Mouse (Mus musculus): ENCODE data around the gene Kctd7. TPM values are rescaled to one million over a fixed set of nuclear protein-coding genes. Genes with fewer than 3 reads are reported as not detected.

Kctd7 gene
- 4.8 and 5.1 TPM in 2 replicates for polyA plus RNA-seq (2016; fragmentation: Nextera tagmentation; extraction: Ambion mirVana)

- peaks cover 18% of the 10 kb centered on the region for H3K4me1 ChIP-seq (replicated peaks)
- peaks cover 10% of the 10 kb centered on the region for H3K36me3 ChIP-seq
- H3K4me3 ChIP-seq, result peak within 1 kb of the TSS; percentile 64
- no peaks in the 10 kb centered on the region for H3K9me3 ChIP-seq (replicated peaks)
- WGBS, result under 1% methylated on average over 66 of the region's 66 CpGs
- H3K27me3 ChIP-seq (replicated peaks), result 0 out of 2 replicates have a peak, but pooled peaks cover 8% of the 10 kb centered on the region
- peak within 1 kb of the TSS; percentile 29 for H3K27ac ChIP-seq (ENCODE audit: poor library complexity, severe bottlenecking)
- H3K4me2 ChIP-seq, result peak within 1 kb of the TSS; percentile 91
- peak; percentile 98 for ATAC-seq (ENCODE audit: insufficient number of reproducible peaks, low FRiP score)
- peak within 1 kb of the TSS; percentile 82 for H3K9ac ChIP-seq
Observed at GRCm38 (mm10) chr5:130144334-130145312, at the start of gene Kctd7. Gene Kctd7, plus strand, starts transcription at chr5:130144861.

DNA sequence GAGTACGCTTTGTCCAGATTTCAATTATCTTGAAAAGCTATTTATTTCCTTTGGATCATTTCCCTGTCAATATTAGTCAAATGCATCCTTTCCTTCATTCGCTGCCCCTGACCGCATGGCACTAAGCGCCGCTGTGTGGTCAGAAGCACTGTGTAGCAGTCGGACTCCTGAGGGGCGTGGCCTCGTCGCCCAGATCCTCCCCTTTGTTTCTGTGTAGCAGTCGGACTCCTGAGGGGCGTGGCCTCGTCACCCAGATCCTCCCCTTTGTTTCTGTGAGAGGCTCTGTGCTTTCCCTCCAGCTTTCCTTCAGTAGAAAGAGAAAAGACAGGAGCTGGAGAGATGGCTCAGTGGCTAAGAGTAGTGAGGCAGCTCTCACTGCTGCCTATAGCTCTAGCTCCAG lies 47.9 kb upstream of the Kctd7 start:
- WGBS, result 66% methylated on average over 12 of the region's 12 CpGs
- peaks cover 12% of the 10 kb centered on the region for H3K4me1 ChIP-seq (replicated peaks)
- ATAC-seq (ENCODE audit: insufficient number of reproducible peaks, low FRiP score), result peak; percentile 63; the same call in 1 of the 2 replicates
- peaks cover 4% of the 10 kb centered on the region; the same call in 1 of the 2 replicates for H3K36me3 ChIP-seq
- no peaks in the 10 kb centered on the region for H3K27me3 ChIP-seq (replicated peaks)
- no peak overlapping the region for H3K4me3 ChIP-seq
- no peak overlapping the region for H3K9ac ChIP-seq
- no peak overlapping the region for H3K27ac ChIP-seq (ENCODE audit: poor library complexity, severe bottlenecking)
- H3K9me3 ChIP-seq (replicated peaks), result 0 out of 2 replicates have a peak, but pooled peaks cover 4% of the 10 kb centered on the region
- H3K4me2 ChIP-seq, result no peak overlapping the region

- Histone ChIP-seq H3K4me3 (no peak overlapping the region), H3K4me2 (no peak overlapping the region), H3K9me3 (replicated peaks) (0 out of 2 replicates have a peak, but pooled peaks cover 4% of the 10 kb centered on the region), H3K36me3 (peaks cover 12% of the 10 kb centered on the region), H3K4me1 (replicated peaks) (peaks cover 12% of the 10 kb centered on the region), H3K9ac (no peak overlapping the region), H3K27ac (ENCODE audit: poor library complexity, severe bottlenecking) (no peak overlapping the region), H3K27me3 (replicated peaks) (no peaks in the 10 kb centered on the region)
- 22% methylated on average over 2 of the region's 2 CpGs for WGBS
- no peak for ATAC-seq (ENCODE audit: insufficient number of reproducible peaks, low FRiP score)
Observed at GRCm38 (mm10) chr5:130097837-130098236, 46.8 kb upstream of the Kctd7 start.

GRCm38 (mm10) chr5:130101724-130102123 lies 42.9 kb upstream of the Kctd7 start:
- H3K4me1 ChIP-seq (replicated peaks), result peaks cover 12% of the 10 kb centered on the region
- ATAC-seq (ENCODE audit: insufficient number of reproducible peaks, low FRiP score), result no peak
- no peak overlapping the region for H3K9ac ChIP-seq
- H3K27ac ChIP-seq (ENCODE audit: poor library complexity, severe bottlenecking), result no peak overlapping the region
- H3K4me2 ChIP-seq, result no peak overlapping the region
- peaks cover 16% of the 10 kb centered on the region for H3K36me3 ChIP-seq
- 0 out of 2 replicates have a peak, but pooled peaks cover 3% of the 10 kb centered on the region for H3K9me3 ChIP-seq (replicated peaks)
- no peak overlapping the region for H3K4me3 ChIP-seq
- no peaks in the 10 kb centered on the region for H3K27me3 ChIP-seq (replicated peaks)
- WGBS, result 95% methylated on average over 17 of the region's 17 CpGs

DNA sequence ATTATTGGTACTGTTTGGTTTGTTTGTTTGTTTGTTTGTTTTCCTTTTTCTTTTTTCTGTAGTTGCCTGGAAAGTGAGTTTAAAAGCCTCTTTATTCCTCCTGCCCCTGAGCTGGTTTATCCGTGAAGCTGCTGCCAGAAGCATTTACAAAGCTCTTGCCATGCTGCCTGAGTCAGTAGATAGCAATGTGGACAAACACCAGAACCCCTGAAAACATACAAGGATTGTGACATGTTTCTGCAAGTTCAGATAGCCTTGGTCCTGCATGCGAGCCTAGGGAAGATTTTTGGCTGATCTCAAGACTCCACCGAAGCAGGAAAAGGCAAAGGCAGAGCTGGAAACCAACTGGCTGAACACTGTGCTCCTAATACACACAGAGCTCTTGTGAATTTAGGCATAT lies 35.3 kb upstream of the Kctd7 start:
- WGBS, result 49% methylated on average over 3 of the region's 3 CpGs

GRCm38 (mm10) chr5:130110632-130111464 lies 33.8 kb upstream of the Kctd7 start:
- no peaks in the 10 kb centered on the region for H3K27me3 ChIP-seq (replicated peaks)
- H3K4me3 ChIP-seq, result no peak overlapping the region
- H3K36me3 ChIP-seq, result peaks cover 12% of the 10 kb centered on the region; the same call in 1 of the 2 replicates
- no peaks in the 10 kb centered on the region for H3K9me3 ChIP-seq (replicated peaks)
- no peak overlapping the region for H3K27ac ChIP-seq (ENCODE audit: poor library complexity, severe bottlenecking)
- H3K4me2 ChIP-seq, result no peak overlapping the region
- H3K4me1 ChIP-seq (replicated peaks), result no peaks in the 10 kb centered on the region; the same call in 1 of the 2 replicates
- no peak for ATAC-seq (ENCODE audit: insufficient number of reproducible peaks, low FRiP score)
- no peak overlapping the region for H3K9ac ChIP-seq
- 81% methylated on average over 12 of the region's 12 CpGs for WGBS

More for the DNA sequence above, 35.3 kb upstream of the Kctd7 start:
- no peak for ATAC-seq (ENCODE audit: insufficient number of reproducible peaks, low FRiP score)
- Histone ChIP-seq H3K9me3 (replicated peaks) (no peaks in the 10 kb centered on the region), H3K4me1 (replicated peaks) (no peaks in the 10 kb centered on the region; the same call in 1 of the 2 replicates), H3K27me3 (replicated peaks) (no peaks in the 10 kb centered on the region), H3K4me3 (no peak overlapping the region), H3K9ac (no peak overlapping the region), H3K36me3 (peaks cover 10% of the 10 kb centered on the region; the same call in 1 of the 2 replicates), H3K4me2 (no peak overlapping the region), H3K27ac (ENCODE audit: poor library complexity, severe bottlenecking) (no peak overlapping the region)

GRCm38 (mm10) chr5:130112653-130113052 lies 32.0 kb upstream of the Kctd7 start:
- Histone ChIP-seq H3K9ac (no peak overlapping the region), H3K36me3 (peaks cover 12% of the 10 kb centered on the region; the same call in 1 of the 2 replicates), H3K4me2 (no peak overlapping the region), H3K9me3 (replicated peaks) (no peaks in the 10 kb centered on the region), H3K4me3 (no peak overlapping the region), H3K27me3 (replicated peaks) (no peaks in the 10 kb centered on the region), H3K27ac (ENCODE audit: poor library complexity, severe bottlenecking) (no peak overlapping the region), H3K4me1 (replicated peaks) (no peaks in the 10 kb centered on the region; the same call in 1 of the 2 replicates)
- ATAC-seq (ENCODE audit: insufficient number of reproducible peaks, low FRiP score), result no peak

DNA sequence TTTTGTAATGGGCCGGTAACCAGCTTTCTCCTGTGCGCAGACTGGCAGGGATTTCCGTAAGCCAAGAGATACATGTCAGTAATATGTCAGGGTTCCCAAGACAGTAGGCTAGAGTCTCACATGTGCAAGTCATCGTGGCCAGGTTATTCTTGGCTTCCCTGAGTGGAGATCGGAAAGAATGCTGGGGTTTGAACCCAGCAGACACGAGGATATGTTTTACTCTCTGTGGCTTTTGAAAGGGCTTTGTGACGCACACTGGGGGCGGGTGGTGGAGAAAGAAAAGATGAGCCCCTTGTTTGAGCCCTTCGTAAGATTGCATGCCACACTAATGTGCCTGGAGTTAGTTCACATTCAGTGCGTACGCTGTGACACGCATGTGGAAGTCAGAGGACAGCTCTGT lies 28.5 kb upstream of the Kctd7 start:
- H3K27me3 ChIP-seq (replicated peaks), result no peaks in the 10 kb centered on the region
- no peak overlapping the region for H3K9ac ChIP-seq
- peaks cover 6% of the 10 kb centered on the region; the same call in 1 of the 2 replicates for H3K36me3 ChIP-seq
- no peak for ATAC-seq (ENCODE audit: insufficient number of reproducible peaks, low FRiP score)
- no peak overlapping the region for H3K4me3 ChIP-seq
- H3K27ac ChIP-seq (ENCODE audit: poor library complexity, severe bottlenecking), result no peak overlapping the region
- H3K9me3 ChIP-seq (replicated peaks), result no peaks in the 10 kb centered on the region
- 78% methylated on average over 12 of the region's 12 CpGs for WGBS
- peaks cover 19% of the 10 kb centered on the region for H3K4me1 ChIP-seq (replicated peaks)
- no peak overlapping the region for H3K4me2 ChIP-seq

DNA sequence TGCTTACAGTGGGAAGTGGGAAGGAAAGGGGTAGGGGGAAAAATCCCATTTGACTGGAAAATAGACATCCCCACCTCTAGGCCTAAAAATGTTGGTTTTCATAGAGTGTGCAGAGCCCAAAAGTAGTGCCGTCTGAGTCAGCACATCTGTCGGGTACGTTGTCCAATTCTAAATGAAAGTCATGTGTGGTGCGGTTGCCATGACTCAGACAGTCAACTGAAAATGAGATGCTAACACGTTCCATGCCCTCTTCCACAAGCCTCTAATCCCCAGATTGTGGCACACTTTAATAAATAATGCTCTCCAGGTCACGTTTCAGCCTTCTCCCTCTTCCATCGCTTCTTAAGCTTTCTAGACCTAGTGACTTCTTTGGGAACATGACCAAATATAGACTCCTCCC lies 27.8 kb upstream of the Kctd7 start:
- Histone ChIP-seq H3K27me3 (replicated peaks) (no peaks in the 10 kb centered on the region), H3K27ac (ENCODE audit: poor library complexity, severe bottlenecking) (no peak overlapping the region), H3K9me3 (replicated peaks) (no peaks in the 10 kb centered on the region), H3K4me2 (no peak overlapping the region), H3K4me1 (replicated peaks) (peaks cover 20% of the 10 kb centered on the region), H3K36me3 (peaks cover 6% of the 10 kb centered on the region; the same call in 1 of the 2 replicates), H3K9ac (no peak overlapping the region), H3K4me3 (no peak overlapping the region)
- no peak for ATAC-seq (ENCODE audit: insufficient number of reproducible peaks, low FRiP score)
- 92% methylated on average over 7 of the region's 7 CpGs for WGBS

GRCm38 (mm10) chr5:130117932-130118331 lies 26.7 kb upstream of the Kctd7 start:
- Histone ChIP-seq H3K9me3 (replicated peaks) (no peaks in the 10 kb centered on the region), H3K4me3 (no peak overlapping the region), H3K9ac (no peak overlapping the region), H3K4me2 (no peak overlapping the region), H3K27ac (ENCODE audit: poor library complexity, severe bottlenecking) (no peak overlapping the region), H3K27me3 (replicated peaks) (no peaks in the 10 kb centered on the region), H3K36me3 (peaks cover 6% of the 10 kb centered on the region; the same call in 1 of the 2 replicates), H3K4me1 (replicated peaks) (peaks cover 20% of the 10 kb centered on the region)
- ATAC-seq (ENCODE audit: insufficient number of reproducible peaks, low FRiP score), result no peak
- WGBS, result 71% methylated on average over 6 of the region's 6 CpGs
